Mouse (Mus musculus): ENCODE measurements at regions not wholly inside any gene's neighbourhood (a gene's known extent, or its start where the extent isn't known, plus 50 kb on each side); places are given as distances from the start of the nearest gene placed in this dataset.

- no peak for TF ChIP-seq POLR2AphosphoS5 (IDR thresholded peaks at IDR 0.05; ENCODE audit: insufficient replicate concordance, low read depth, low read length)
- no peak for TF ChIP-seq GATA1 (IDR thresholded peaks at IDR 0.05; ENCODE audit: borderline replicate concordance, low read length)
- TF ChIP-seq CTCF (IDR thresholded peaks at IDR 0.05; ENCODE audit: low read depth, low read length): no peak
- TF ChIP-seq GATA2 (IDR thresholded peaks at IDR 0.05; ENCODE audit: borderline replicate concordance, low read depth, low read length): no peak
- no peak for TF ChIP-seq TAL1 (conservative IDR thresholded peaks at IDR 0.05; ENCODE audit: low read depth, low read length)
Observed at GRCm38 (mm10) chr9:61789066-61789897, 125.1 kb downstream of the Rplp1 start.

GRCm38 (mm10) chr9:61781469-61781868 is 132.9 kb downstream of the Rplp1 start:
- no peak for ATAC-seq (ENCODE audit: extremely low read depth, insufficient number of reproducible peaks, low FRiP score, poor library complexity, severe bottlenecking)
- no peaks in the 10 kb centered on the region for H3K4me1 ChIP-seq (ENCODE audit: insufficient read depth, low read depth, low read length)
- DNase-seq (ENCODE audit: low spot score): no peak
- H3K36me3 ChIP-seq (replicated peaks): no peaks in the 10 kb centered on the region
- peaks cover 5% of the 10 kb centered on the region; the same call in 1 of the 2 replicates for H3K27me3 ChIP-seq (ENCODE audit: insufficient read depth, low read length)
- no peak overlapping the region for H3K4me3 ChIP-seq (ENCODE audit: low read depth, low read length)
- TF ChIP-seq POLR2AphosphoS5 (IDR thresholded peaks at IDR 0.05; ENCODE audit: insufficient replicate concordance, low read depth, low read length) (no peak), GATA2 (IDR thresholded peaks at IDR 0.05; ENCODE audit: borderline replicate concordance, low read depth, low read length) (no peak), CTCF (IDR thresholded peaks at IDR 0.05; ENCODE audit: low read depth, low read length) (no peak), GATA1 (IDR thresholded peaks at IDR 0.05; ENCODE audit: borderline replicate concordance, low read length) (no peak), TAL1 (conservative IDR thresholded peaks at IDR 0.05; ENCODE audit: low read depth, low read length) (no peak)
- no peaks in the 10 kb centered on the region for H3K9me3 ChIP-seq (replicated peaks)

More at GRCm38 (mm10) chr9:61789066-61789897, 125.1 kb downstream of the Rplp1 start:
- no peaks in the 10 kb centered on the region for H3K9me3 ChIP-seq (replicated peaks)
- DNase-seq (ENCODE audit: low spot score): no peak
- no peak for ATAC-seq (ENCODE audit: extremely low read depth, insufficient number of reproducible peaks, low FRiP score, poor library complexity, severe bottlenecking)
- H3K4me1 ChIP-seq (ENCODE audit: insufficient read depth, low read depth, low read length): no peaks in the 10 kb centered on the region
- H3K36me3 ChIP-seq (replicated peaks): no peaks in the 10 kb centered on the region
- H3K27me3 ChIP-seq (ENCODE audit: insufficient read depth, low read length): 0 out of 2 replicates have a peak, but pooled peaks cover 3% of the 10 kb centered on the region
- no peak overlapping the region for H3K4me3 ChIP-seq (ENCODE audit: low read depth, low read length)

GRCm38 (mm10) chr9:61780186-61780939 is 134.0 kb downstream of the Rplp1 start:
- TF ChIP-seq CTCF (IDR thresholded peaks at IDR 0.05; ENCODE audit: low read depth, low read length): no peak
- no peak for TF ChIP-seq POLR2AphosphoS5 (IDR thresholded peaks at IDR 0.05; ENCODE audit: insufficient replicate concordance, low read depth, low read length)
- DNase-seq (ENCODE audit: low spot score) (no peak), ATAC-seq (ENCODE audit: extremely low read depth, insufficient number of reproducible peaks, low FRiP score, poor library complexity, severe bottlenecking) (no peak)
- H3K27me3 ChIP-seq (ENCODE audit: insufficient read depth, low read length): peaks cover 5% of the 10 kb centered on the region; the same call in 1 of the 2 replicates
- H3K4me1 ChIP-seq (ENCODE audit: insufficient read depth, low read depth, low read length): no peaks in the 10 kb centered on the region
- H3K9me3 ChIP-seq (replicated peaks): no peaks in the 10 kb centered on the region
- H3K36me3 ChIP-seq (replicated peaks): no peaks in the 10 kb centered on the region
- H3K4me3 ChIP-seq (ENCODE audit: low read depth, low read length): no peak overlapping the region

GRCm38 (mm10) chr9:61779165-61779564 is 135.2 kb downstream of the Rplp1 start:
- H3K9me3 ChIP-seq (replicated peaks): no peaks in the 10 kb centered on the region
- no peak overlapping the region for H3K4me3 ChIP-seq (ENCODE audit: low read depth, low read length)
- peaks cover 2% of the 10 kb centered on the region; the same call in 1 of the 2 replicates for H3K27me3 ChIP-seq (ENCODE audit: insufficient read depth, low read length)
- H3K36me3 ChIP-seq (replicated peaks): no peaks in the 10 kb centered on the region
- TF ChIP-seq GATA1 (IDR thresholded peaks at IDR 0.05; ENCODE audit: borderline replicate concordance, low read length): no peak
- TF ChIP-seq TAL1 (conservative IDR thresholded peaks at IDR 0.05; ENCODE audit: low read depth, low read length): no peak
- no peak for TF ChIP-seq CTCF (IDR thresholded peaks at IDR 0.05; ENCODE audit: low read depth, low read length)
- no peak for ATAC-seq (ENCODE audit: extremely low read depth, insufficient number of reproducible peaks, low FRiP score, poor library complexity, severe bottlenecking)
- DNase-seq (ENCODE audit: low spot score): no peak
- H3K4me1 ChIP-seq (ENCODE audit: insufficient read depth, low read depth, low read length): no peaks in the 10 kb centered on the region

GRCm38 (mm10) chr9:61776446-61776845 is 137.9 kb downstream of the Rplp1 start:
- no peaks in the 10 kb centered on the region for H3K4me1 ChIP-seq (ENCODE audit: insufficient read depth, low read depth, low read length)
- ATAC-seq (ENCODE audit: extremely low read depth, insufficient number of reproducible peaks, low FRiP score, poor library complexity, severe bottlenecking) (no peak), DNase-seq (ENCODE audit: low spot score) (no peak)
- no peak overlapping the region for H3K4me3 ChIP-seq (ENCODE audit: low read depth, low read length)
- H3K27me3 ChIP-seq (ENCODE audit: insufficient read depth, low read length): peaks cover 5% of the 10 kb centered on the region; the same call in 1 of the 2 replicates
- H3K36me3 ChIP-seq (replicated peaks): no peaks in the 10 kb centered on the region
- no peaks in the 10 kb centered on the region for H3K9me3 ChIP-seq (replicated peaks)
- no peak for TF ChIP-seq TAL1 (conservative IDR thresholded peaks at IDR 0.05; ENCODE audit: low read depth, low read length)
- TF ChIP-seq GATA1 (IDR thresholded peaks at IDR 0.05; ENCODE audit: borderline replicate concordance, low read length): no peak
- no peak for TF ChIP-seq CTCF (IDR thresholded peaks at IDR 0.05; ENCODE audit: low read depth, low read length)
- TF ChIP-seq POLR2AphosphoS5 (IDR thresholded peaks at IDR 0.05; ENCODE audit: insufficient replicate concordance, low read depth, low read length): no peak
- TF ChIP-seq GATA2 (IDR thresholded peaks at IDR 0.05; ENCODE audit: borderline replicate concordance, low read depth, low read length): no peak

GRCm38 (mm10) chr9:61770207-61770955 is 144.0 kb downstream of the Rplp1 start:
- no peaks in the 10 kb centered on the region for H3K4me1 ChIP-seq (ENCODE audit: insufficient read depth, low read depth, low read length)
- DNase-seq (ENCODE audit: low spot score): no peak
- no peaks in the 10 kb centered on the region for H3K9me3 ChIP-seq (replicated peaks)
- no peak overlapping the region for H3K4me3 ChIP-seq (ENCODE audit: low read depth, low read length)
- no peaks in the 10 kb centered on the region for H3K36me3 ChIP-seq (replicated peaks)
- no peak for ATAC-seq (ENCODE audit: extremely low read depth, insufficient number of reproducible peaks, low FRiP score, poor library complexity, severe bottlenecking)
- TF ChIP-seq GATA2 (IDR thresholded peaks at IDR 0.05; ENCODE audit: borderline replicate concordance, low read depth, low read length): no peak
- TF ChIP-seq POLR2AphosphoS5 (IDR thresholded peaks at IDR 0.05; ENCODE audit: insufficient replicate concordance, low read depth, low read length): no peak
- no peak for TF ChIP-seq TAL1 (conservative IDR thresholded peaks at IDR 0.05; ENCODE audit: low read depth, low read length)
- no peak for TF ChIP-seq CTCF (IDR thresholded peaks at IDR 0.05; ENCODE audit: low read depth, low read length)
- TF ChIP-seq GATA1 (IDR thresholded peaks at IDR 0.05; ENCODE audit: borderline replicate concordance, low read length): no peak
- 0 out of 2 replicates have a peak, but pooled peaks cover 3% of the 10 kb centered on the region for H3K27me3 ChIP-seq (ENCODE audit: insufficient read depth, low read length)

All from G1E (cell line).